Mouse (Mus musculus): ENCODE results near the gene St6galnac3. TPM values are rescaled to one million over a fixed set of nuclear protein-coding genes. Genes with fewer than 3 reads are reported as not detected.

The St6galnac3 gene
- polyA plus RNA-seq, 1 experiment from 2014 or later = 10.5 TPM

DNA sequence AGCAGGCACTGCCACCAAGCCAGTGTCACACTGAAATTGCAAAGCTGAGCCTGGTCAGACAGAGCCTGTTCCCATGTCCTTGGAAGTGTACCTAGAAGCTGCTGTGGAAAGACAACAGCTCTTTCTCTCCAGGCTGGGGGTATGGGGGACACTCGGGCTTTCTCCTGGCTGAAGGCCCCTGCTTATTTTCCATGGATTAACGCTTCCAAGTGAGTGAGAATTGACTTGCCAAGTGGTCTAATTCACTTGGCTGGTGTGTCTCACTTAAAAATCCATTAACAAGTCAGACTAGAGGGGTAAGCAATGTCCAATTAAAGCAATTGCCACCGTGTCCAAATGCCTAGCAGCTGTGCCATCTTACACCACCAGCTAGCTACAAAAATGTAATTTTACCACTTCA lies 140.1 kb downstream of the St6galnac3 start:
- Histone ChIP-seq H3K27ac (ENCODE audit: low read length) (no peak overlapping the region), H3K4me3 (ENCODE audit: low read depth, low read length) (no peak overlapping the region), H3K36me3 (ENCODE audit: control insufficient read depth, insufficient read depth) (no peaks in the 10 kb centered on the region), H3K4me1 (ENCODE audit: control insufficient read depth, low read depth, low read length) (no peaks in the 10 kb centered on the region), H3K9me3 (replicated peaks; ENCODE audit: control insufficient read depth, low read length) (no peaks in the 10 kb centered on the region), H3K9ac (ENCODE audit: low read depth, low read length) (no peak overlapping the region), H3K4me2 (ENCODE audit: low read depth, low read length) (no peak overlapping the region), H3K27me3 (ENCODE audit: control insufficient read depth, insufficient read depth, low read depth, low read length) (no peaks in the 10 kb centered on the region)
- 74% methylated on average over 3 of the region's 3 CpGs for WGBS (ENCODE audit: insufficient replicate concordance)
- ATAC-seq (ENCODE audit: low read depth) = no peak

DNA sequence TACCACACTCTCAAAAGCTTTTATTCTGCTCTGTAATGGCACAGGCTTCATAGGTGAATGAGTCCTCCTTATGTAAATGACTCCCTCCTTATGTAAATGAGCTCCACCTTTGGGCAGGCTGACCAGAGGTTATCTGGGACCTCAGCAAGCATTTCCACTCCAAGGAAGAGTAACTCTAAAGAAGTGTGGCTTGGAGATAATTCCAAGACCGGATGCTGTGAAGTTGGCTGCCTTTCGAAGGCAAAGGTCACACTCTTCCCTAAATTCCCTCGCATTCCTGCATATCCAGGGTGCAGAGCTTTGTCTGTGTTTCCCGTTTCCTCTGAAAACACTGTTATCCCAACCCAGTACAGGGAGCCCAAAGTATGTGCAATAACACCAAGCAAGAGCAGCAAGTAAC lies 142.9 kb downstream of the St6galnac3 start:
- H3K9me3 ChIP-seq (replicated peaks; ENCODE audit: control insufficient read depth, low read length) = no peaks in the 10 kb centered on the region
- no peak for ATAC-seq (ENCODE audit: low read depth)

DNA sequence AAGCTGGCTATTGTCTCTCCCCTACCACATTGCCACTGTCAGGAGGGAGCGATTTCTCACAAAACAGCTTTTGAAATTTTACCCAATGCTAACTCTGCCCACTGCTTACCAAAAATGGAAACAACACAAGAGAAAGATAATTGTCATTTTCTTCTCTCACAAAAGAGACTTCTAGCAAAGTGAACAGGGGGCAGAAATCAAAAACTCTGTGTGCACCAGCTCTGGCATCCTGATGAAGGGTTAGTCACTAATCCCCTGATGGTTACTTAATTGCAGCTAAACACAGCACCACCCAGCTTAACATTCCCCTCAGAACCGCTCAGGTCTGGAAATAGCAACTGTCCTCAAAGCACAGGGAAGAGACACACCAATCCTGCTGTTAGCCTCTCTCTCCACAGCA lies 144.3 kb downstream of the St6galnac3 start:
- Histone ChIP-seq H3K9ac (ENCODE audit: low read depth, low read length) (no peak overlapping the region), H3K36me3 (ENCODE audit: control insufficient read depth, insufficient read depth) (no peaks in the 10 kb centered on the region)

More for the DNA sequence above, 142.9 kb downstream of the St6galnac3 start:
- Histone ChIP-seq H3K27ac (ENCODE audit: low read length) (no peak overlapping the region), H3K36me3 (ENCODE audit: control insufficient read depth, insufficient read depth) (no peaks in the 10 kb centered on the region), H3K9ac (ENCODE audit: low read depth, low read length) (no peak overlapping the region), H3K4me2 (ENCODE audit: low read depth, low read length) (no peak overlapping the region), H3K4me1 (ENCODE audit: control insufficient read depth, low read depth, low read length) (no peaks in the 10 kb centered on the region), H3K4me3 (ENCODE audit: low read depth, low read length) (no peak overlapping the region), H3K27me3 (ENCODE audit: control insufficient read depth, insufficient read depth, low read depth, low read length) (no peaks in the 10 kb centered on the region)
- WGBS (ENCODE audit: insufficient replicate concordance) = 51% methylated on average over 4 of the region's 4 CpGs

DNA sequence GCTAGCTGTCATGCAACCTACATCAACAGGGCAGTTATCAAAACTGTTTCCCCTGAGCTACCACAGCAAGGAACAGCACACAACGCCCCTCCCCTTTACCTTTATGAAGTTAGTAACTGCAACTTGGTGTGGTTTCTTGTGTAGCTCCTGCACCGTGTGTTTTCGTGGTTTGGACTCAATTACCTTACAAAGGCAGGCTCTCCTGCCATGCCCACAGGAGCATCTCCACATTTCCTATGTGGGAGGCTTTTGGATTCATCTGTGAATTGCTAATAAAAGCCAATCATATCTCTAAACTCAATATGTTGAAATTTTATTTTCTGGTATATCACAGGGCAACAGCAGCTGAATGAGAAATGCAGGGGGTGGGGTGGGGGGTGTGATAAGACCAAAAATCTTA lies 144.8 kb downstream of the St6galnac3 start:
- no peak overlapping the region for H3K4me3 ChIP-seq (ENCODE audit: low read depth, low read length)
- no peaks in the 10 kb centered on the region for H3K9me3 ChIP-seq (replicated peaks; ENCODE audit: control insufficient read depth, low read length)
- no peaks in the 10 kb centered on the region for H3K27me3 ChIP-seq (ENCODE audit: control insufficient read depth, insufficient read depth, low read depth, low read length)
- H3K4me2 ChIP-seq (ENCODE audit: low read depth, low read length) = no peak overlapping the region
- ATAC-seq (ENCODE audit: low read depth) = no peak
- H3K4me1 ChIP-seq (ENCODE audit: control insufficient read depth, low read depth, low read length) = no peaks in the 10 kb centered on the region
- WGBS (ENCODE audit: insufficient replicate concordance) = 38% methylated on average over 3 of the region's 3 CpGs
- H3K36me3 ChIP-seq (ENCODE audit: control insufficient read depth, insufficient read depth) = no peaks in the 10 kb centered on the region
- no peak overlapping the region for H3K9ac ChIP-seq (ENCODE audit: low read depth, low read length)
- H3K27ac ChIP-seq (ENCODE audit: low read length) = no peak overlapping the region

More for the DNA sequence above, 144.3 kb downstream of the St6galnac3 start:
- Histone ChIP-seq H3K27me3 (ENCODE audit: control insufficient read depth, insufficient read depth, low read depth, low read length) (no peaks in the 10 kb centered on the region), H3K27ac (ENCODE audit: low read length) (no peak overlapping the region), H3K4me2 (ENCODE audit: low read depth, low read length) (no peak overlapping the region), H3K9me3 (replicated peaks; ENCODE audit: control insufficient read depth, low read length) (no peaks in the 10 kb centered on the region), H3K4me1 (ENCODE audit: control insufficient read depth, low read depth, low read length) (no peaks in the 10 kb centered on the region), H3K4me3 (ENCODE audit: low read depth, low read length) (no peak overlapping the region)
- no peak for ATAC-seq (ENCODE audit: low read depth)
- 63% methylated on average over 2 of the region's 2 CpGs for WGBS (ENCODE audit: insufficient replicate concordance)

DNA sequence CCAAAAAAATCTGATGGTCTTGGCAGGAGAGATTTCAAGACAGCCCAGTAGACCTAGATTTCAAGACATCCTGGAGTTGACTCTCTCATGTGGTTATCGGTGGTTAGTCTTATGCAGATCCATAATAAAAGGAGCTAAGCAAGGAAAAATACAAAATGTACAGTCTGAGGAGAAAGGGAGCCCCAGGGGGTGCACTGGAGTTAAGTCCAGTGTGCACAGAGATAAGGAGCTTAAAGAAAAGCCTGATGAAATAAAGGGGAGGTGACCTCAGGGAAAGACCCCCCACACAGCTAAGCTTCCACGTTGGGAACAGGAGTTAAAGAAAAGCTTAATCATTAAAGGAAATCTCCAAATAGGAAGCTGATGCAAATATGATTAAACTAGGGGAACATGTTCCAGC lies 147.7 kb downstream of the St6galnac3 start:
- WGBS (ENCODE audit: insufficient replicate concordance) = 58% methylated on average over 2 of the region's 2 CpGs
- no peak for ATAC-seq (ENCODE audit: low read depth)

DNA sequence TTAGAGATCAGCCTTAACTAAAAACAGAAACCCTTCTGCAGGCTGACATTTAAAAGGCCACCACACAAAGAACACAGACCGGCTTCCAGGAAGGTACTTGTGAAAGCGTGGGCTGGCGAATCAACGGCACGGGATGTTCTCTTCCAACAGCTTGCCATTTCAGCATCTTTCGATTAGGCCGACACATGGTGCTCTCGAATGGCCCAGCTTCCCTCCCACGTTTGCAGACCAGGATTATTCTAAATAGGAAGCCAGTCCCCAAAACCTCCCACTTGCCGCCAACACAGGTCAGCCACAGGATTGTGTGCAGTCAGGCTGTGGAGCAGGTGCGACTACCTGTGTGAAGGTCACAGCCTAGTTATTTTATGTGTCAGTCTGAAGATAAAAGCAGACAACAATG lies 153.8 kb downstream of the St6galnac3 start:
- H3K4me1 ChIP-seq (ENCODE audit: control insufficient read depth, low read depth, low read length) = no peaks in the 10 kb centered on the region
- no peaks in the 10 kb centered on the region for H3K9me3 ChIP-seq (replicated peaks; ENCODE audit: control insufficient read depth, low read length)
- H3K27ac ChIP-seq (ENCODE audit: low read length) = no peak overlapping the region
- H3K27me3 ChIP-seq (ENCODE audit: control insufficient read depth, insufficient read depth, low read depth, low read length) = no peaks in the 10 kb centered on the region
- no peak overlapping the region for H3K9ac ChIP-seq (ENCODE audit: low read depth, low read length)
- H3K36me3 ChIP-seq (ENCODE audit: control insufficient read depth, insufficient read depth) = no peaks in the 10 kb centered on the region
- no peak for ATAC-seq (ENCODE audit: low read depth)
- no peak overlapping the region for H3K4me3 ChIP-seq (ENCODE audit: low read depth, low read length)
- H3K4me2 ChIP-seq (ENCODE audit: low read depth, low read length) = no peak overlapping the region
- WGBS (ENCODE audit: insufficient replicate concordance) = 80% methylated on average over 11 of the region's 11 CpGs

More for the DNA sequence above, 147.7 kb downstream of the St6galnac3 start:
- no peaks in the 10 kb centered on the region for H3K36me3 ChIP-seq (ENCODE audit: control insufficient read depth, insufficient read depth)
- no peak overlapping the region for H3K9ac ChIP-seq (ENCODE audit: low read depth, low read length)
- no peaks in the 10 kb centered on the region for H3K4me1 ChIP-seq (ENCODE audit: control insufficient read depth, low read depth, low read length)
- H3K9me3 ChIP-seq (replicated peaks; ENCODE audit: control insufficient read depth, low read length) = no peaks in the 10 kb centered on the region
- H3K27ac ChIP-seq (ENCODE audit: low read length) = no peak overlapping the region
- H3K4me2 ChIP-seq (ENCODE audit: low read depth, low read length) = no peak overlapping the region
- H3K27me3 ChIP-seq (ENCODE audit: control insufficient read depth, insufficient read depth, low read depth, low read length) = no peaks in the 10 kb centered on the region
- H3K4me3 ChIP-seq (ENCODE audit: low read depth, low read length) = no peak overlapping the region

DNA sequence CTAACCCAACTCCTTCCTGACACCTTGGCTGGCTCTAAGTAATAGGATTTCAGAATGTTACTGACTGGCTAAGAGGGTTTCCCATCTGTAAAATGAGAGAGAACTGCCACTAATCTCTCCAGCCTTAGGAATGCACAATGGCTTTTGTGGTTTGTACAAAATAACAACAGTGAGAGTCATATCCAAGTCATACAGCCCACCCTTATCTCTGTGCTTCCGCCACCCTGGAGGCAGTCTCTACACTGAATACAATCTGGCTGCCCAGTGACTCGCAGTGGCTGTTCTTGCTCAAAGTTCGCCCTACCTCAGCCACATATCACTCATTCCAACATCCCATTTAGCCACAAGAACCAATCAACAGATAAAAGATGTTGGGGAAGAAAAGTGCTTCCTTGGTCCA lies 156.2 kb downstream of the St6galnac3 start:
- 23% methylated on average over 3 of the region's 3 CpGs for WGBS (ENCODE audit: insufficient replicate concordance)
- no peak overlapping the region for H3K4me3 ChIP-seq (ENCODE audit: low read depth, low read length)
- H3K9me3 ChIP-seq (replicated peaks; ENCODE audit: control insufficient read depth, low read length) = no peaks in the 10 kb centered on the region
- H3K4me2 ChIP-seq (ENCODE audit: low read depth, low read length) = no peak overlapping the region
- H3K27ac ChIP-seq (ENCODE audit: low read length) = no peak overlapping the region
- H3K36me3 ChIP-seq (ENCODE audit: control insufficient read depth, insufficient read depth) = no peaks in the 10 kb centered on the region
- ATAC-seq (ENCODE audit: low read depth) = 0 out of 2 replicates have a peak, but pooled peaks have one; percentile 13
- no peaks in the 10 kb centered on the region for H3K27me3 ChIP-seq (ENCODE audit: control insufficient read depth, insufficient read depth, low read depth, low read length)
- no peaks in the 10 kb centered on the region for H3K4me1 ChIP-seq (ENCODE audit: control insufficient read depth, low read depth, low read length)
- H3K9ac ChIP-seq (ENCODE audit: low read depth, low read length) = no peak overlapping the region

DNA sequence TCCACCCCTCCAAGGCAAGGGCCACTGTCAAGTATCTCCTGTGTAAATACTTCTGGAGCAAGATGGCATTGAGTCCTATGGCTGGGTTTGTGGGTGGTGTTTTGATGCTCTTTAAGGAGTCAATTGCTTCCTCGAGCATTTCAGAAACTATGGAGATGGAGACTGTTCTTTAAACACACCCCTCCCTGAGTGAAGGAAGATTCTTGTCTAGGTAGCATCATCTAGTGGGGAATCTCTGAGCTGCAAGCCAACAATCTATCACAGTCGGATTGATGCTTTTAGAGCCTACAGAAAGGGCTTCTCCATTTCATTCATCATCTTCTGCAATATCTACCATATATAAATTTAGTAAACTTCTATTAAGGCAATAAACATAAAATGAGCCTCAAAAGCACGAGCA lies 157.1 kb downstream of the St6galnac3 start:
- H3K4me1 ChIP-seq (ENCODE audit: control insufficient read depth, low read depth, low read length) = no peaks in the 10 kb centered on the region
- no peak overlapping the region for H3K4me2 ChIP-seq (ENCODE audit: low read depth, low read length)
- H3K27ac ChIP-seq (ENCODE audit: low read length) = no peak overlapping the region
- ATAC-seq (ENCODE audit: low read depth) = no peak
- no peaks in the 10 kb centered on the region for H3K36me3 ChIP-seq (ENCODE audit: control insufficient read depth, insufficient read depth)
- no peaks in the 10 kb centered on the region for H3K9me3 ChIP-seq (replicated peaks; ENCODE audit: control insufficient read depth, low read length)
- H3K27me3 ChIP-seq (ENCODE audit: control insufficient read depth, insufficient read depth, low read depth, low read length) = no peaks in the 10 kb centered on the region
- WGBS (ENCODE audit: insufficient replicate concordance) = 57% methylated on average over 3 of the region's 3 CpGs
- H3K9ac ChIP-seq (ENCODE audit: low read depth, low read length) = no peak overlapping the region
- H3K4me3 ChIP-seq (ENCODE audit: low read depth, low read length) = no peak overlapping the region

DNA sequence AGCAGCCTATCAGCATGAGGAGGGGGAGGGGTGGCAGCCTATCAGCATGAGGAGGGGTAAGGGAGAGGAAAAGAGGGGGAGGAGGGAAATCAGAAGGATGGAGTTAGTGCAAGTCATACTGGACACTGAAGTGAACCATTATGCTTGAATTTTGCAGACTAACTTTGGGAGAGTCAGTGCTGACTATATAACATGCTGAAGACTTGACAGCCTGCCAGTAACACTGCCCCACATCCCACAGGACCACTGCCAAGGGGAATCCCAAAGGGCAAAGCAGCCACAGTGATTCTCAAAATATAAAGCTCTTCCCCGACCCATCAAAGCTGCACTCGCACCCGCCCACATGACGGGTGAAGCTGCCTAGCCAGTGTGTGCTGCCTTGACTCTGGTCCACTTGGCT lies 157.5 kb downstream of the St6galnac3 start:
- H3K27me3 ChIP-seq (ENCODE audit: control insufficient read depth, insufficient read depth, low read depth, low read length) = no peaks in the 10 kb centered on the region
- H3K9me3 ChIP-seq (replicated peaks; ENCODE audit: control insufficient read depth, low read length) = no peaks in the 10 kb centered on the region
- no peak overlapping the region for H3K4me2 ChIP-seq (ENCODE audit: low read depth, low read length)
- 68% methylated on average over 4 of the region's 4 CpGs for WGBS (ENCODE audit: insufficient replicate concordance)
- H3K9ac ChIP-seq (ENCODE audit: low read depth, low read length) = no peak overlapping the region
- H3K4me3 ChIP-seq (ENCODE audit: low read depth, low read length) = no peak overlapping the region
- no peaks in the 10 kb centered on the region for H3K4me1 ChIP-seq (ENCODE audit: control insufficient read depth, low read depth, low read length)
- H3K27ac ChIP-seq (ENCODE audit: low read length) = no peak overlapping the region
- no peaks in the 10 kb centered on the region for H3K36me3 ChIP-seq (ENCODE audit: control insufficient read depth, insufficient read depth)
- ATAC-seq (ENCODE audit: low read depth) = no peak
